Mouse (Mus musculus) kidney, postnatal 10 days (tissue): ENCODE results near the gene Bicdl2.

Experiments
- DNase-seq: peaks from one replicate; pipeline ENCODE4 v3.0.0; 2021; ENCODE audit warnings: mixed read lengths

Gene Bicdl2

GRCm38 (mm10) chr17:23660117-23660875 lies at the start of gene Bicdl2:
Gene Bicdl2, plus strand, starts transcription at chr17:23660506.
- peak; percentile 85 for DNase-seq

GRCm38 (mm10) chr17:23617087-23617486 lies 43.2 kb upstream of the Bicdl2 start:
- no peak for DNase-seq

GRCm38 (mm10) chr17:23620351-23620750 lies 40.0 kb upstream of the Bicdl2 start:
- no peak for DNase-seq

- no peak for DNase-seq
Measured at GRCm38 (mm10) chr17:23627813-23628212, 32.5 kb upstream of the Bicdl2 start.

- peak; percentile 88 for DNase-seq
Measured at GRCm38 (mm10) chr17:23630195-23631020, 29.9 kb upstream of the Bicdl2 start.

GRCm38 (mm10) chr17:23631241-23631640 lies 29.1 kb upstream of the Bicdl2 start:
- no peak for DNase-seq

- DNase-seq = peak; percentile 58
Measured at GRCm38 (mm10) chr17:23644613-23645495, 15.5 kb upstream of the Bicdl2 start, which contains the start of gene Mmp25. Gene Mmp25, minus strand, starts transcription at chr17:23645277.

- DNase-seq = no peak
Measured at GRCm38 (mm10) chr17:23645894-23646293, 14.4 kb upstream of the Bicdl2 start.

- no peak for DNase-seq
Measured at GRCm38 (mm10) chr17:23651363-23651762, 8.9 kb upstream of the Bicdl2 start.

GRCm38 (mm10) chr17:23653324-23653723 lies 7.0 kb upstream of the Bicdl2 start:
- DNase-seq = no peak

GRCm38 (mm10) chr17:23654001-23654400 lies 6.3 kb upstream of the Bicdl2 start:
- no peak for DNase-seq

- no peak for DNase-seq
Measured at GRCm38 (mm10) chr17:23654410-23654809, 5.9 kb upstream of the Bicdl2 start.

- DNase-seq = no peak
Measured at GRCm38 (mm10) chr17:23658450-23658849, 1.9 kb upstream of the Bicdl2 start.

GRCm38 (mm10) chr17:23660876-23661200 lies 532 bp downstream of the Bicdl2 start:
- no peak for DNase-seq

GRCm38 (mm10) chr17:23661526-23661925 lies 1.2 kb downstream of the Bicdl2 start:
- DNase-seq = no peak

GRCm38 (mm10) chr17:23664556-23665021 lies 4.3 kb downstream of the Bicdl2 start:
- no peak for DNase-seq

- DNase-seq = no peak
Measured at GRCm38 (mm10) chr17:23665511-23665910, 5.2 kb downstream of the Bicdl2 start.

- no peak for DNase-seq
Measured at GRCm38 (mm10) chr17:23670516-23671074, 10.3 kb downstream of the Bicdl2 start.

- DNase-seq = no peak
Measured at GRCm38 (mm10) chr17:23671519-23671918, 11.2 kb downstream of the Bicdl2 start.

GRCm38 (mm10) chr17:23672761-23673160 lies 12.5 kb downstream of the Bicdl2 start:
- no peak for DNase-seq

- DNase-seq = peak; percentile 95
Measured at GRCm38 (mm10) chr17:23673424-23674073, 13.2 kb downstream of the Bicdl2 start, which contains the start of the genes Hcfc1r1 and Thoc6. Gene Hcfc1r1, plus strand, starts transcription at chr17:23673596. Gene Thoc6, minus strand, starts transcription at chr17:23673882.
